Mouse (Mus musculus) forebrain, embryonic 14.5 days (tissue): Measurements from ENCODE around the gene Ryk. TPM values are rescaled to one million over a fixed set of nuclear protein-coding genes. Genes with fewer than 3 reads are reported as not detected.

Experiments used
- ATAC-seq: fragments of 200-750 bp; cut with Nextera tagmentation; 2 replicates; pipeline ENCODE4 v1.8.0; 2017; ENCODE audit warnings: mild to moderate bottlenecking, moderate library complexity
- DNase-seq: peaks from one replicate; pipeline ENCODE4 v3.0.0-alpha.2; 2015; ENCODE audit warnings: low spot score
- H3K27ac ChIP-seq: fragments of 300-500 bp; sonication (generic); 2 replicates; pipeline ENCODE4 v1.5.1; 2014; ENCODE audit warnings: low read depth, mild to moderate bottlenecking, control low read depth, low read length, moderate library complexity
- H3K27me3 ChIP-seq: fragments of 300-500 bp; sonication (generic); replicated peaks from 2 replicates; pipeline ENCODE4 v1.6.1; 2014; ENCODE audit warnings: low read length, control low read depth, mixed read lengths; ENCODE audit not compliant: control insufficient read depth, insufficient read depth
- H3K36me3 ChIP-seq: fragments of 300-500 bp; sonication (generic); 2 replicates; pipeline ENCODE4 v1.6.1; 2014; ENCODE audit warnings: low read length, control low read depth; ENCODE audit not compliant: control insufficient read depth, insufficient read depth
- H3K4me1 ChIP-seq: fragments of 300-500 bp; sonication (generic); 2 replicates; pipeline ENCODE4 v1.6.1; 2014; ENCODE audit warnings: antibody characterized with exemption, low read length, control low read depth; ENCODE audit not compliant: control insufficient read depth, insufficient read depth
- H3K4me2 ChIP-seq: fragments of 300-500 bp; sonication (generic); 2 replicates; pipeline ENCODE4 v1.6.1; 2014; ENCODE audit warnings: mild to moderate bottlenecking, control low read depth, low read length
- H3K4me3 ChIP-seq: fragments of 300-500 bp; sonication (generic); 2 replicates; pipeline ENCODE4 v1.5.1; 2014; ENCODE audit warnings: low read depth, low read length, control low read depth
- H3K9ac ChIP-seq: fragments of 300-500 bp; sonication (generic); 2 replicates; pipeline ENCODE4 v1.6.1; 2014; ENCODE audit warnings: mild to moderate bottlenecking, low read length, control low read depth, moderate library complexity
- H3K9me3 ChIP-seq: fragments of 300-500 bp; sonication (generic); replicated peaks from 2 replicates; pipeline ENCODE4 v1.6.1; 2016; ENCODE audit warnings: low read length, control low read depth, mixed read lengths; ENCODE audit not compliant: control insufficient read depth
- WGBS: fragments of 180-500 bp; shearing (Covaris S2); extraction: QIAGEN DNeasy Blood & Tissue Kit; methylation state at CpG from one replicate; pipeline ENCODE4 v1.1.7; 2014; 5-methylcytosine and 5-hydroxymethylcytosine counted together
- polyA plus RNA-seq: library from polyadenylated mRNA; unstranded; fragments of >200 nt; fragmentation: Nextera tagmentation; extraction: Ambion mirVana; gene quantifications from 2 replicates; pipeline ENCODE4 v1.2.1, GENCODE M21; 2014

Gene Ryk
- polyA plus RNA-seq, 1 experiment from 2014 or later: 16.8 TPM

DNA sequence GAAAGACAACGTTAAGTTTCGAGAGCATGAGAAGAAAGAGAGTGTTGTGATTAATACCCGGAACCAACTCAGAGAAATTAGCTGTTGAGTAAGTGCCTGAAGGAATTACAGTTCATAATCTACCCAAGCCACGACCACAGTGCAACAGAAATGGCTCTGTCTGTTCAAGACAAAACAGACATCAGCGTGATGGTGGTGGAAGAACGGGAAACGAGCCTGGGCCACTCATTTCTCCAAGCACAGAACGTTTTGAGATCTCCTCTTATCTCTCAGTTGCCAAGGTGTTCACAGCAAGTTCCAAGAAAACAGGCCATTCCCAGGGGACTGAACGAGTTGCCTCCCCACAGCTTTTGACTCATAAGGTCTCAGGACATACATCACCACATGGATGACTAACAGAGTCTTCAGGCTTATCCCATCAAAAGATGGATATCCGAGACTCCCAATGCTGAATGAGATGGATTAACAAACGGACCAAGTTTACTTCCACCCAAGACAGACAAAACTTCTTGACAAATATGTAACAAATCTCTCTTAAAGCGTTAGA is 111.8 kb downstream of the Ryk start:
- Histone ChIP-seq H3K36me3 (no peaks in the 10 kb centered on the region), H3K27me3 (no peaks in the 10 kb centered on the region), H3K4me3 (no peak overlapping the region), H3K9ac (no peak overlapping the region), H3K9me3 (no peaks in the 10 kb centered on the region), H3K4me2 (no peak overlapping the region), H3K27ac (no peak overlapping the region), H3K4me1 (no peaks in the 10 kb centered on the region)
- 85% methylated on average over 12 of the region's 12 CpGs for WGBS
- ATAC-seq: no peak
- no peak for DNase-seq

DNA sequence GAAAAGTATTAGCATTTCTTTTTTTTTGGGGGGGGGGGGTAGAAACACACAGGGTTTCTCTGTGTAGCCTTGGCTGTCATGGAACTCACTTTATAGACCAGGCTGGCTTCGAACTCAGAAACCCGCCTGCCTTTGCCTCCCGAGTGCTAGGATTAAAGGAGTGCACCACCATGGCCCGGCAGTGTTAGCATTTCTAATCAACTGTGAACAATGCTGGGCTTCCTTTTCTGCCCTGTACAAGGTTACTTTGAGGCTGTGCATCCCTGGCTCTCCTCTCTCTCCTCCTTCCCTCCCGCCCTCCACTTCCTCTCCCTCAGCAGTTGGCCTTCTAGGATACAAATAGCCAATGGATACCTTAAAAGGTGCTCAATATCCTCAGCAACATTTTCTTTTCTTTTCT is 114.0 kb downstream of the Ryk start:
- Histone ChIP-seq H3K4me2 (no peak overlapping the region), H3K27ac (no peak overlapping the region), H3K36me3 (no peaks in the 10 kb centered on the region), H3K9ac (no peak overlapping the region), H3K4me3 (no peak overlapping the region), H3K4me1 (no peaks in the 10 kb centered on the region), H3K9me3 (no peaks in the 10 kb centered on the region), H3K27me3 (no peaks in the 10 kb centered on the region)
- 59% methylated on average over 5 of the region's 5 CpGs for WGBS
- DNase-seq: no peak
- ATAC-seq: no peak

DNA sequence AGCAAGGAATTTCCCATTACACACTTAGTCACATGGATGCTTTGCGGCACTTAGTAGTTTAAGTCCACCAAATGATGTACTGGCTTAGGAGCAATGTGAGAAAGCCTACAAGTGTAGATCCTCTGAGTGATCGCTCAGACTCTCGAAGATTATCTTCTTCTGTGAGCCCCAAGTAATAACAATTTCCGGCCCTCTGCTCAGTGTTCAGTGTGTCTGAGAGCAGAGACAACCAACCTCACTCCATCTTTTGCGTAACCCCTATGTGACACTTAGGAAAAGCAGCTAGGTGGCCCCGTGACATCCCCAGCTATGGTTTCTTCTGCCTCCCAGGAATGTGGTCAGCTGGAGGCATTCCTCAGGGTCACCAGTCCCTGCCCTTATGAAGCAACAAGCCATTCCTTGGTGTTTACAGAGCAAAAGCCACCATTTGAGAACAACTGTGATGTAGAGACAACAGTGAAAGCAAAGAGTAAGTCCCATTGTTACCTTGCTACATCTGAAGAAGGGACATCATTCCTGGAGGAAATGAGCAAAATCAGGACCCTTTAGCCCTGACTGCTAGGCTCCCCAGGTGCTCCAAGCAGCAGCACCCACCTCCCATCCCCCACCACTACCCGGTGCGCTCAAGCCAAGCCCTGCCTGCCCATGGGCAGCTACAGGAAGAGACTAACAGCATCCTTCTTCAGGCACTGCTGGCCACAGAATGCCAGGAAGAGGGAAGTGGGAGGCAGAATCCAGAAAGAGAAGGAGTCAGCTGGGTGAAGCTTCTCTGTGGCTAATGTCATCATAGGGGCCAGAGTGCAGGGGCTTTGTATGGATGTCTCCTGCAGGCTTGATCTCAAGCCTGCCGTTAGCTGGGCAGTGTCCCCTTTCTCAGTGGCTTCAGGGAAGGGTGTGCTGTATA is 116.6 kb downstream of the Ryk start:
- no peaks in the 10 kb centered on the region for H3K9me3 ChIP-seq
- H3K27me3 ChIP-seq: no peaks in the 10 kb centered on the region
- no peaks in the 10 kb centered on the region for H3K4me1 ChIP-seq
- no peaks in the 10 kb centered on the region for H3K36me3 ChIP-seq
- no peak overlapping the region for H3K4me2 ChIP-seq
- ATAC-seq: no peak
- H3K9ac ChIP-seq: no peak overlapping the region
- 92% methylated on average over 9 of the region's 9 CpGs for WGBS
- H3K27ac ChIP-seq: no peak overlapping the region
- no peak for DNase-seq
- no peak overlapping the region for H3K4me3 ChIP-seq

DNA sequence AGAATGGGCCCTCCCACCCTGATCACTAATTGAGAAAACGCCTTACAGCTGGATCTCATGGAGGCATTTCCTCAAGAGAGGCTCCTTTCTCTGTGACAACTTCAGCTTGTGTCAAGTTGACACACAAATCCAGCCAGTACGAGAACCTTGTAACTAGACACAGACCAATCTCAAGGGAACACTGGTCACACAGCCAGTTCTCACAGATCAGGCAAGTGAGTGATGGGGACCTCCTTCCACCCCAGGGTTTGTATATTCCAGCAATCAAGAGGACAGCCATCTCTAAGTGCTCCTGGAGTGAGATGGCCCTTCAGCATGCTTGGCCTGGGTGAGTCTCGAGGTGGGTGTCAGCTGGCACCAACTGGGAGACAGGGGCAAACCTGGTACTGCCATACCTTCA is 121.1 kb downstream of the Ryk start:
- Histone ChIP-seq H3K9ac (no peak overlapping the region), H3K9me3 (no peaks in the 10 kb centered on the region), H3K4me2 (no peak overlapping the region), H3K27ac (no peak overlapping the region), H3K4me3 (no peak overlapping the region), H3K27me3 (no peaks in the 10 kb centered on the region), H3K4me1 (no peaks in the 10 kb centered on the region), H3K36me3 (no peaks in the 10 kb centered on the region)
- WGBS: 86% methylated on average over 3 of the region's 3 CpGs
- ATAC-seq: no peak
- DNase-seq: no peak

Other genes with a start within 250 kb of the Ryk start
- gene Anapc13, start 208.6 kb upstream of the Ryk start, polyA plus RNA-seq: 156 and 194 TPM in 2 replicates
- 37.8 and 41.8 TPM in 2 replicates for gene Cep63, start 208.4 kb upstream of the Ryk start, polyA plus RNA-seq
- 30.4 and 44.0 TPM in 2 replicates for gene Amotl2, start 118.2 kb upstream of the Ryk start, polyA plus RNA-seq
- gene Slco2a1, start 153.8 kb downstream of the Ryk start, polyA plus RNA-seq: 1.2 and 1.8 TPM in 2 replicates